Mouse (Mus musculus): ENCODE measurements around the gene Sugt1. TPM values are rescaled to one million over a fixed set of nuclear protein-coding genes. Genes with fewer than 3 reads are reported as not detected.

Sugt1 gene
- polyA plus RNA-seq (2012; rRNA removed), result 49.3 and 59.6 TPM in 2 replicates

DNA sequence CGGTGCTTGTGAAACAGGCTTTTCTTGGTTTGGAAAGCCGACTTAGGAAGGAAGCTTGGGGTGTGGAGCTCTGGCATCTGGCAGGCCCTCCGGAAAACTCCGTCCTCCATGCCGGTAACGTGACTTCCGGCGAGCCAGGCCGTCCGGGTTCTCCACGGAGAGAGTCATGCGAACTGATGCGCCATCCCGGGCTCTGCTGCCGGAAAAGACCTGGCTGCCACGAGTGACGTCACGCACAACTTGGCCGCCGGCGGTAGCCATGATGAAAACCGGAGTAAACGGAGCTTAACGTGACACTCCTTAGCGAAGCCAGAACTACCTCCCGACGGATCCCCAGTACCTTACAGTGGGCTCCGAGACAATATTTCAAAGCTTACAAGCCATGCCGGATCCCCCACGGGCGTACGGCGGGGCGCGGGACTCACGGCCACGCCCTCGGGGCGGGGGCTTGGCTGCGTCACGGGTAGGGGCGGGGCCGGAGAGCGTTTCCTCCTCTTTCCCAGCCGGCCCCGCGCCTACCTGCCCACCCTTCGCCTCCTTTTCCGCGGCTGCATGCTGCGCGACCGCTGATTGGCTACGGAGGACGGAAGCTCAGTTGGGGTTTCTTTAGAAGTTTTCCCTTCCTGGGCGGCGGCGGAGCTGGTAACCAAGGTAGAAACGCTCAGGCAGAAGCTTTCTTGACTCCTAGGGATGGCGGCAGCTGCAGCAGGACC lies at the start of gene Sugt1:
Gene Sugt1 (plus strand): TSS at position 553 of the 713 bp plus-strand sequence.
- DNase-seq (ENCODE audit: low spot score), result peak; percentile 98

DNA sequence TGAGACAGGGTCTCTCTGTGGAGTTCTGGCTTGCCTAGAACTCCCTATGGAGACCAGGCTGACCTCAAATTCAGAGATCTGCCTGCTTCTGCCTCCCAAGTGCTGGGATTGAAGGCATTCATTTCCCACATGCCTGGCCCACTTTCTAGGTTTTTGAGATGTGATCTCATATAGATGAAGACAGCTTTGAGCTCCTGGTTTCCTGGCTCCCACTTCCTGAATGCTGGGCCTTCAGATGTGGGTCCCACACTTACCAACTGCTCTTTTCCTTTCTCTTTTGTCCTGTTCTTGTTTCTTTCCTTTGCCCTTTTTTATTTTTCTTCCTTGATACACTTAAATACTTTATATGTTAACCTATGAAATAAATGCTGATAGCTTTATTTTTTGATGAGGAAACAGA lies 49.6 kb upstream of the Sugt1 start:
- no peak for DNase-seq (ENCODE audit: low spot score)

DNA sequence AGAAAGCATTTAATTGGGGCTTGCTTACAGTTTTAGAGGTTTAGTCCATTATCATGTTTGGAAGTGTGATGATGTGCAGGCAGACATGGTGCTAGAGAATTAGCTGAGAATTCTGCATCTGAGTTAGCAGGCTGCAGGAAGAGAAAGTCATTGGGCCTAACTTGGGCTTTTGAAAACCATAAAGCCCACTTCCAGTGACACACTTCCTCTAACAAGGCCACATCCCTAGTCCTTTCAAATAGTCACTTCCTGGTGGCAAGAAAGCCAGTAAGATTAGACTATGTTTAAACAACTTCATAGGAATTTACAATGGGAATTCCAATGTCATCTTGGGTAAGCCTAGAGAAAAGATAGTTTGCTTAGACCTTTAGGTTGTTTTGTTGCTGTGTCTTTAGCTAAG lies 45.9 kb upstream of the Sugt1 start:
- no peak for DNase-seq (ENCODE audit: low spot score)

DNA sequence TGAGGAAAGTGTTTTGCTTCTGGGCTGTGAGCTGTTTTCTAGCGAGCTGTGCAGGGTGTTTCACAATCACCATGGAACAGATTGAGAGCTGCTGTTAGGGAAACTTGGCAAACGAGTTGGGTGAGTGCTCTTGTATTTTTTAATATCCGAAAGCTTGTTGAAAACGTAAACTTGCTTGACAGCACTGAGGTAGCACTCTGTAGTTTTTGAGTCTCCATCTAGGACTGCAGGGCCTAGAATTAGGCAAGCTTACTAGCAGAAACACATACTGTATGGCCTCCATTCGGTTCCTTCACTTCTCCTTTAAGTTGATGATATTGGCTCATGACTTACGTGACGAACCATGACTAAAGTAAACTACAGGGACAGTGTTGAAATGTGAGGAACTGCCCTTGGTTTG lies 38.1 kb upstream of the Sugt1 start:
- DNase-seq (ENCODE audit: low spot score), result no peak

DNA sequence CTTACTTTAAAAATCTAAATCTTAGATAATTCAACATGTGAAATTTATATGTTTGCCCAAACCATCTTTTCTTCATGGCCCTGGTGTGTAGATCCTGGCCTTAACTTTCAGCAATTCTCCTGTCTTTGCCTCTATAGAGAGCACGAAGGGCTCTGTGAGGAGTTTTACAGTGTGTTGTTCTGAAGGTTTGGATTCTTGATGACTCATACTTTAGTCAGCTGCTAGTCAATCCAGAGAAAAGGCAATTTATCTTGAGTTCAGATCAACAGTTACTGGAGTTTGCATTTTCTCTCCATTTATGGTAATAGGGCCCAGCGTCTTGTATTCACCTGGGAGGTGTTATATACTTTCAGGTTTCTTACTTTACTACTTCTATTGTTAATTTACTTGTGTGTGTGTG lies 35.6 kb upstream of the Sugt1 start:
- DNase-seq (ENCODE audit: low spot score), result no peak

DNA sequence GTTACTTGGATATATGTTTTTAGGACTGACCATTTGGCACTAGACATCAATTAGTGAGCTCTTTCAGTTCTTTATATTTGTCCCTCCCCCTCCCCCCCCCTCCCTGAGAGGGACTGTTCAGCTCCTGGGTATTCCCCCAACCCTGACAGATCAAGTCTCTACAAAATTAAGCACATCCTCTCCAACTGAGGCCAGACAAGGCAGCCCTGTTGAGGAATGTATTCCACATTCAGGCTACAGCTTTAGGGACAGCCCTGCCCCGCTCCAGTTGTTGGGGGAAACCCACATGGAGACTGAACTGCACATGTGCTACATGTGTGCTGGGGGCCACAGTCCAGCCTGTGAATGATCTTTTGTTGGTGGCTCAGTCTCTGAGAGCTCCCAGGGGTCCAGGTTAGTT lies 34.6 kb upstream of the Sugt1 start:
- DNase-seq (ENCODE audit: low spot score), result no peak

DNA sequence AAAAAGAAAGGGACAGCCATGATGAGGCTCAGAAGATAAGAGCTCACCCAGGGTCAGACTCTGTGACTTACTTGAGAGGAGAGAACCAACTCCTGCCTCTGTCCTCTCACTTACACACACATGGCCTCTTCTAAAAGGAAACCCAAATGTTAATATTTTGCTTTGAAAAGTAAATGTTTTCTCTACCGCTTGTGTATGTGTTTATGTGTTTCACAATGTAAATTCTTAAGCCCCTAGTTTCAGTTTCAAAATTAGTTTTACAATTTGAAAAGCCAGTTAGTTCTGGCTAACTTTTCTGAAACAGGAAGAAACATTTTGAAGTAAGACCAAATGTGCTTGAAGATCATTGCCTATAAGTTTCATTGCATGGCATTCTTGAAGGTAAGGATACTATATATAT lies 29.7 kb upstream of the Sugt1 start:
- no peak for DNase-seq (ENCODE audit: low spot score)

DNA sequence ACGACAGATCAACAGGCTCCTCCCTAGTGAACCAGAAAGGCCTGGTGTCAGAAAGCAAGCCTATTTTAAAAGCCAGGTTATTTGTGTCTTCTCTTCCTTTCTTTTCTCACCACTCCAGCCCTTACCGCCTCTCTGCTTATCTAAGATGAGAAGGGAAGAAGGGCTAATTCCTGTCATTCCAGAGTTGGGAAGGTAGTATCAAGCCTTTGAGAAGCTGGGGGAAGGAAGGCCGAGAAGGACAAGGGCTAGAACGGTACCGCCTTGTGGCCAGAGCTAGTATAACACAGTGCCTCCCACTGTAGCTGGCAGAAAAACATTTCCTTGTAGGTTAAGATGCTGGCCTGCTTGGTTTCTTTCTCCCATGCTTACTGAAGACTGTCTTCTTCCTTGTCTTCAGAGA lies 24.7 kb upstream of the Sugt1 start:
- no peak for DNase-seq (ENCODE audit: low spot score)

DNA sequence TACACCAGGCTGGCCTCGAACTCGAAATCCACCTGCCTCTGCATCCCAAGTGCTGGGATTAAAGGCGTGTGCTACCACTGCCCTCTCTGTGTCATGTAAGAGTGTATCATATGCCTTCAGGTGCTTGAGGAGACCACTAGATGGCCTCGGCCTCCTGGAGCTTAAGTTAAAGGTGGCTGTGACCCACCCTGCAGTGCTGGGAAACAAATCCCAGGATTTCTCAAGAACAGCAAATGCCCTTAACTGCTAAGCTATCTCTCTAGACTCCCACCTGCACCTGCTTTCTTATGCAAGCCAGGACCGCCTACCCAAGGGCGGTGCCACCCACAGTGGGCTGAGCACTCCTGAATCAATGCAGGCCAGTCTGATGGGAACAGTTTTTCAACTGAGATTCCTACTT lies 22.7 kb upstream of the Sugt1 start:
- DNase-seq (ENCODE audit: low spot score), result no peak

DNA sequence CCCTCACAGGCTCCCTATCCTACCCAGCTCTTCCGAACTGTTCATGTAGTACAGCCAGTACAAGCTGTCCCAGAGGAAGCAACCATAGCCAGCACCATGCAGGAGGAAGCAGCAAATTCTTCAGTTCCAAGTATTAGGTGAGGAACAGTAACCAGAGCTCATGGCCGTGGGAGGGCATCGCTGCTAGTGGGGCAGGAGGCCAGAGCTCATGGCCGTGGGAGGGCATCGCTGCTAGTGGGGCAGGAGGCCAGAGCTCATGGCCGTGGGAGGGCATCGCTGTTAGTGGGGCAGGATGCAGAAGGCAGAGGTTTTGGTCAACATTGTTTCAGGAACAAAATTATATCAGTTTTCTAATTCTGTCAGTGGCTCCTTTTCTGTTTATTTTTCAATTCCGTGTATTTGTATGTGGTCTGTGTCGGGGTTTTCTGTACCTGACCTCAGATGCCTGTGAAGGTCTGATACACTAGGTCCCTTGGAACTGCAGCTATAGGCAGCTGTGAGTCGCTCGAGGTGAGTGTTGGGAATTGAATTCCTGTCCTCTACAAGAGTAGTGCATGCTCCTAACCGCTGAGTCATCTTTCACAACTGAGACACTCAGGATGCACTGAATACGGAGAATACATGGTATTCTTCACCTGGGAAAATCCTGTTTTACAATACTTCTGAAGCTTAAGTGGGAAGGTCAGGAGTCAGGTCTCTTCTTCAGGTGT lies 13.9 kb upstream of the Sugt1 start:
- DNase-seq (ENCODE audit: low spot score), result no peak

DNA sequence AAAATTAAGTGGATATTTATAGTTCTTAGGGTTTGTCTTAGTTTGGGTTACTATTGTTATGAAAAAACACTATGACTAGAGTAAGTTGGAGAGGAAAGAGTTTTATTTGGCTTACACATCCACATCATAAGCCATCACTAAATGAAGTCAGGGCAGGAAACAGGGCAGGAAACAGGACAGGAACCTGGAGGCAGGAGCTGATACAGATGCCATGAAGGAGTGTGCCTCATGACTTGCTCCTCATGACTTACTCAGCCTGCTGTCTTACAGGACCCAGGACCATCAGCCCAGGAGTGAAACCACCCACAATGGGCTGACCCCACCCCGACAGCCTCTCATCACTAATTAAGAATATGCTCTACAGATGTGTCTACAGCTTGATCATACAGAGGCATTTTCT lies 13.1 kb upstream of the Sugt1 start:
- DNase-seq (ENCODE audit: low spot score), result no peak

DNA sequence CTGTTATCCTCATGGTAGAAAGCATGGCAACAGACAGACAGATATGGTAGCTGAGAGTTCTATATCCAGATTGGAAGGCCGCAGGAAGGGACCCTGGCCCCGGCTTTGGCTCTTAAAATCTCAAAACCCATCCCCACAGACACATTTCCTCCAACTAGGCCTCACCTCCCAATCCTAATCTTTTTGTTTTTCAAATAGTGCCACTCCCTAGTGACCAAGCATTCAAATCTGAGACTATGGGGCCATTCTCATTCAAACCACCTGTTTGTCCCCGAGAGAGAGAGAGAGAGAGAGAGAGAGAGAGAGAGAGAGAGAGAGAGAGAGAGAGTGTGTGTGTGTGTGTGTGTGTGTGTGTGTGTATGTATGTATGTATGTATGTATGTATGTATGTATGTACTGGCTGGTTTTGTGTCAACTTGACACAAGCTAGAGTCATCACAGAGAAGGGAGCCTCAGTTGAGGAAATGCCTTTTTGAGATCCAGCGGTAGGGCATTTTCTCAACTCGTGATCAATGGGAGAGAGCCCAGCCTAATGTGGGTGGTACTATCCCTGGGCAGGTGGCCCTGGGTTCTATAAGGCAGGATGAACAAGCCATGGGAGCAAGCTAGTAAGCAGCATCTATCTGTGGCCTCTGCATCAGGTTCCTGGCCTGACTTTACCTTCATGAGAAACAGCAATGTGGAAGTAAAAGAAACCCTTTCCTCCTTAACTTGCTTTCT lies 3.8 kb upstream of the Sugt1 start:
- DNase-seq (ENCODE audit: low spot score), result no peak

DNA sequence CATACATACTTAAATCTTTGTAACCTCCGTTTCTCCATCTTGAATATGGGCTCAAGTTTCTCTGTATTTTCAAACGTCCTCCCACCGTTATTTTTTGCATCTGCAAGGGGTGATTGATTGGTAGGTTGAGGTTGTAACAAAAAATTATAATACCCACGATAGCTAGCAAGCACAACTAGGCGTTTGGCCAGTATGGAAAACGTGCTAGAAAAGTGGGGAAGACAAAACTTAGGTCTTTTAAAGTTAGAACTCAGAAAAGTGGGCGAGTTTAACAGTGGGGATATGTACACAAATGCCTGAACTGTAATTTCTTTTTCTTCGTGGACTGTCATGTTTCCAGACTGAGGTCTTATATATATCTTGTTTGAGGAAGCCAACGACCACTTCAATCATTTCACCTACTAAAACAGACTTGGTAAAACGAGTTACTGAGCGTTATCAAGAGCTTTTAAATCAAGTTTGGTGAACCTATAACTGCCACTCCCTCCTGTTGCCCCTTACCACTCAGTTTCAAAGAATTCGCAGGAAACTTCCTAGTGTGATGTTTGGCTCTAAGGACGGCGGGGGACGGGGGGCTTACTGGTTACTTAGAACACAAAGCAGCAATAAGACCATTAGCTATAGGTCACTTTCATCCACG lies 872 bp upstream of the Sugt1 start:
- no peak for DNase-seq (ENCODE audit: low spot score)

DNA sequence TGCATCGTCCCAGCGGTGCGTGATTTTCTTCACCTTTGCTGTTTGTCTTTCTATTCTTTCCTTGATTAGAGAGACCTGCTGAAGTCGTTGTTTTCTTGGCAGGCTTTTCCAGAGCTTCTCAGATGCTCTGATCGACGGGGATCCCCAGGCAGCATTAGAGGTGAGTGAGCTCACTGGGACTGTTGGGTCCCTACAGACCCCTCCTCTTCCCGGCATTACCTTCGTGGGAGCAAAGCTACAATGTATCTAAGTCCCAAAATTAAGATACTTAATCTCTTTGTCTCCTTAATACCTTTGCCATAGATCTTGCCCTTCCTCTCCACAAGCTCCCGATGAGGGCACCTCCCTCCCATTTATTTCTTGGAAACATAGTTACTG lies 350 bp downstream of the Sugt1 start:
- no peak for DNase-seq (ENCODE audit: low spot score)

DNA sequence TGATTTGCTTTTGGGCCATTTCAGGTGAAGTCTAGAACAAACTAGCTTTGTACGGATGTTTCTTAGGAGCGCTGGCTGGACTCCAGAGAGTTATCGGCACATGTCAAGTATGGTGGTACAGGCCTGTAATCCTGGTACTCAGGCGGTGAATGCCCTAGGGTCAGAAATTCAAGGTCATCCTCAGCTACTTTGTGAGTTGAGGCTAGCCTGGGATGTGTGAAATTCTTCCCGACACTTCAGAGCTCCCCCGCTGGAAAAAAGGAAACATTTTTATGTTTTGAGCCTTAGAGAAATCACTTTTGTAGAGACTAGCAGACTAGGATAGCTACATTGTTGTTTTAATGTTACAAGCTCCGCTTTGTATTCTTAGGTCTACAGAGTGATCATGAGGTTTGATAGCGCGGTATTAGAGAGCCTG lies 1.1 kb downstream of the Sugt1 start:
- no peak for DNase-seq (ENCODE audit: low spot score)

DNA sequence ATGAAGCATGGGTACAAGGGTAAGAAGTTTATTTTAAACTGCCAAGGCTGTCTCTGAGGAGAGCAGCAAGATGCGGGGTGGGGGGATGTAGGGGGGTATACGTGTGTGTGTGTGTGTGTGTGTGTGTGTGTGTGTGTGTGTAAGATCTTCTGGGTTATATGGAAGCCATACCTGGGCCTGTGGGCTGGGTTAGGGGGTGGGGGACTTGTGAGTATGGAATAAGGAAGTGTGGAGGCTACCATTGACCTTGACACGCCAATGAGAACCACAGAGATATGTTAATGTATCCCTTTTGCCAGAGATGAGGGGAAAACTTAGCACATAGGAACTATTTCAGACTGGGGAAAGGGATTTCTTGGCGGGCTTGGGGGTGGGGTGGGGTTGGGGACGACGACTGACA lies 1.9 kb downstream of the Sugt1 start:
- no peak for DNase-seq (ENCODE audit: low spot score)

DNA sequence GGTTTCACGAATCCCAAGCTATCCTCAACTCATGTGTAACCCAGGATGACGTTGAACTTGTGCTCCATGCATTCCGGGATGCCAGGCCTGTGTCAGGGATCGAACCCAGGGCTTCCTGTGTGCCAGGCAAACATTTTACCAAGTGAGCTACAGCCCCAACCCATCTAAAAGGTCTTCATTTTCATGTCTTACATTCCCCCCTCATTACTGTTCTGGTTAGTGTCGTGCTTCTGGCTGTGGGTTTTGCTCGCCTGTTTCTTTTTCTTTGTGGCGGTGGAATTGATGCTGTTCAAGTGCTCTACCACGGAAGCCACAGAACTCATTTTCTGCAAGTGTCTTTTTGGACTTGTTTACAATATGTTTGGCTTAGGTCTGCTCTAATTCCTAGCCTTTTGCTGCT lies 3.4 kb downstream of the Sugt1 start:
- DNase-seq (ENCODE audit: low spot score), result no peak

DNA sequence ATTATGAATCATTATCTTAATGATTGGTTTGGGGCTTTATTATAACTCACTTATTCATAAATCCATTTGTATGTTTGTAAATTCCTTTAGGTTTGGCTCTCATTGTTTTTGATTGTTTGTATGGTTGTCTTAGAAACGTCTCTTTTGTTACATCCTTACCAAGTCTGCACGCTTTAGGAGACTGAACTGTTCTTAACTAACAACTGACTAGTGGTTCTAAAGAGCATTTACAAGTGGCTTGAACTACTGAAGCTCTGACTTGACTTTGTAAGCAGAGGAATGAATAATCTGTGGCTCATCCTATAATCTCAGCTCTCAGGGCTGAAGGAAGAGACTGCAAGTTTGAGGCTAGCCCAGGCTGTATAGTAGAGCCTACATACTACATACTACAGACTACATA lies 4.1 kb downstream of the Sugt1 start:
- no peak for DNase-seq (ENCODE audit: low spot score)

DNA sequence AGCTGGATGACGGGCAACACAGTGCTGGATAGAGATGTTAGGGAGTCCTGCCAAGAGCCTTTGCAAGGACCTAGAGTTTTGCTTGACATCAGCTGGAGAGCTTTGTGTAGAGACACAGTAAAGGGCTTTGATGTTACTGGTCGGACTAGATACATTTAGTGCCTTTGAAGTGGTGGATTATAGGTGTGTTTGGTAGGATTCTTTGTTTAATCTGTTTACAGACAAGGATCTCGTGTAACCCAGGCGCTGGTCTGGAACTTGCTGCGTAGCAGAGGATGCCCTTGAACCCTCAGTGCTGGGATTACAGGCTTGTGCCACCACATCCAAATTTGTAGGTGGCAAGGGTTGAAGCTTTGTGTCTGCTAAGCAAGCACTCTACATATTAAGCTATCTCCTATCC lies 6.6 kb downstream of the Sugt1 start:
- no peak for DNase-seq (ENCODE audit: low spot score)

DNA sequence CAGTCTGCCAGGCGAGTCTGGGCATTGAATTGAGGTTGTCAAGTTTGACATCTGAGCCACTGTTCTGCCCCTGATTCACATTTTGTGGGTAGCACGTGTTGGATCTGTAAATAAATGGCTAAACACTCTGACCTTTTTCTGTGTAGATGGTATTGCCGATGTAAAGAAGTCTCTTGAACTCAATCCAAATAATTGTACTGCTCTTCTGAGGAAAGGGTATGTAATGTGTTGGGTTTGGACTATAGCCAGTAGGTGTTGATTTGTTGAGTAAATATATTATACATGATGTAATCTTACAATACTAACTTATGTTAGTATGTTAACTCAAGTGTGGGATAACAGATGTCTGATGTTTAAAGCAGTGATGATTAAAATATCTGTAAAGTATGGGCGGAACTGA lies 9.1 kb downstream of the Sugt1 start:
- DNase-seq (ENCODE audit: low spot score), result no peak

DNA sequence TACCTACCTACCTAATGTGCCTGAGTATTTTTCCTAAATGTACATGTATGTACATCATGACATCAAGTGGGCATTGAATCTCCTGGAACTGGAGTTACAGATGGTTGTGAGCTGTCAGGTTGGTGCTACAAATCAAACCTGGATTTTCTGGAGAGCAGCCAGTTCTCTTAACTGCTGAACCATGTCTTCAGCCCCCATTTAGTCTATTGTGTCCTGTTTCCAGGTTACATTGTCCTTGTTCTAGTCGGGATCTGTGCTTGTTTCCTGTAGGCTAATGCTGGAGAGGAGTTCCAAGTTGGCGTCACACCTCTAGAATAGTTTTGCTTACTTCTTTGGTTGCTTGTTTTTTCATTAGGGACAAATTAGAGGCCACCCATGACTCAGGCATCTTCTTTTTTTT lies 18.4 kb downstream of the Sugt1 start:
- DNase-seq (ENCODE audit: low spot score), result no peak

DNA sequence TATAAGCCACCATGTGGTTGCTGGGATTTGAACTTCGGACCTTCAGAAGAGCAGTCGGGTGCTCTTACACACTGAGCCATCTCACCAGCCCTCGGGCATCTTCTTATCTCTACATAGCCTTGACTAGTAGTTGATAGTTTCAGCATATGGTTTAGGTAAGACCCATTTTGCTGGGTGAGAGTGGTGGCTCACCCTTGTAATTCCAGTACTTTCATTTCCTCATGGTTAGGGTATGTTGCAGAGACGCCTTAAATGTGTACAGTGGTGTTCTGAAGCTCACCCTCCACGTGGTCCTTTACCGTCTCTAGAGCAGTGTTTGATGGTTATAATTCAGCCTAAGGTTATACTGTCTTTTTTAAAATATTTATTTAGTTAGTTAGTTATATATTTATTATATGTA lies 18.9 kb downstream of the Sugt1 start:
- DNase-seq (ENCODE audit: low spot score), result no peak

DNA sequence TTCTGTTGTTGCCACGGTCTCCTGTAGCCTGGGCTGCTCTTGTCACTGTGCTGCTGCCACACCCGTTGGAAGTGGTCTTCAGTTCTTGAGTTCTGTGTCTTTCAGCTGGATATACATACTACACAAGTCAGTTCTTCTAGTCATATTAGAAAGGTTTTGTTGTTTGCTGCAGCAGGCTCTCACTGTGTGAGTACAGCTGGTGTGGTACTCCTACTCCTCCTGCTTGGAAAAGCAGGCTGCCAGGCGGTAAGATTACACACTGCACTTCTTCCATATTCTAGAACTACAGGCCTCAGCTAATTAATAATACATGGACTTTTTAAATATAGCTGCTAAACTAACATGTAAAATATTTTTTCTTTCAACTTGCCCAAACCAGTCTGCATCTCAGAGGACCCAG lies 19.4 kb downstream of the Sugt1 start:
- no peak for DNase-seq (ENCODE audit: low spot score)

Data from urinary bladder, adult 2 months (tissue).